Mouse (Mus musculus) erythroblast, embryonic 14.5 days (primary cell): Measurements from ENCODE around the gene Cpn1.

Experiments
- GATA1 ChIP-seq: IDR thresholded peaks from 2 replicates; pipeline ENCODE4 v1.6.1; 2012; ENCODE audit warnings: low read length, inconsistent platforms, mixed read lengths
- TAL1 ChIP-seq: IDR thresholded peaks from 3 replicates; pipeline ENCODE4 v1.6.1; 2012; ENCODE audit warnings: low read length, inconsistent platforms, mixed read lengths

DNA sequence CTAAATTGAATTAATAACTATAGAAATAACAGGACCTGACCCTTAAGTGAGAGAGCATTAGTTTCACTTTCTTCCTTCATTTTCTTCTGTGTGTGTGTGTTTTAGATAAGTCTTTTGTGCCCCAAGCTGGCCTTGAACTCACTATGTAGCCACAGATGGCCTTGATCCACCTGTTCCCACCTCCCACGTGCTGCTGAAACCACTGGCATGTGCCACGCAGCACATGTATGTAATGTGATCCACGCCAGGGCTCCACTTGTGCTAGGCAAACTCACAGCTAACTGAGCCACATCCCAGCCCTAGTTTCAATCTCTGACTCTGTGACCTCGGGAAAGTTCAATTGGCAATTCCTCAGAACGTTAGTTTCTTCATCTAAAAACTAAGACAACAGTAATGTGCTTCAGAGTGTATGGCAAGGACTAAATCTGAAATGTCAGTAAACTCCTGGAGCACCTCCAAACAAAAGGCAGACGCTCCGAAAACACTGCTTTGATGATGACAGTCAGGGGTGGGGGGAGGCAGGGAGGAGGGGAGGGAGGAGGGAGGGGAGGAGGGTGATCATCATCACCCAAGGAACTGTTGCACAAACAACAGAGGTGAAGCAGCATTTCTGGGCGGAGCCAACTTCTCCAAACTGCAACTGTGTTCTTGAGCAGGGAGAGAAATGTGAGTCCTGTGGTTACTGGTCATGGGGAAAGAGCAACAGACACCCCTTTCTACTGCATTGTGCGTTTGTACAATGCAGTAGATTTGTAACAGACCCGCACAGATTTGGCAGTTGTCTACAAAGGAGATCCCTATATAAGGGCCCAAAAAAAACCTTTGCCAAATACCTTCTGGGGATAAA lies 60.0 kb downstream of the Cpn1 start:
- TF ChIP-seq TAL1 (no peak), GATA1 (no peak)
